Mouse (Mus musculus): ENCODE measurements at regions not wholly inside any gene's neighbourhood (a gene's known extent, or its start where the extent isn't known, plus 50 kb on each side); places are given as distances from the start of the nearest gene placed in this dataset.

- TF ChIP-seq HCFC1 (IDR thresholded peaks at IDR 0.05; ENCODE audit: borderline replicate concordance, insufficient read depth, low read length), result no peak
- TF ChIP-seq ZNF384 (IDR thresholded peaks at IDR 0.05; ENCODE audit: low read depth, low read length), result no peak
- no peak for TF ChIP-seq MAFK (IDR thresholded peaks at IDR 0.05; ENCODE audit: insufficient read depth, low read depth, low read length)
These were observed 334.6 kb downstream of the Sv2b start for GRCm38 (mm10) chr7:74974448-74974847.
